Mouse (Mus musculus): ENCODE results near the gene Nhlrc3.

Nhlrc3 gene

GRCm38 (mm10) chr3:53454005-53454404 is 9.1 kb downstream of the Nhlrc3 start:
- peak; percentile 0 for DNase-seq

- peak; percentile 0 for DNase-seq
Observed at GRCm38 (mm10) chr3:53453346-53453745, 9.8 kb downstream of the Nhlrc3 start.

GRCm38 (mm10) chr3:53452351-53452750 is 10.8 kb downstream of the Nhlrc3 start:
- peak; percentile 4 for DNase-seq

GRCm38 (mm10) chr3:53450666-53451065 is 12.5 kb downstream of the Nhlrc3 start:
- peak; percentile 78 for DNase-seq

GRCm38 (mm10) chr3:53448208-53448607 is 14.9 kb downstream of the Nhlrc3 start:
- peak; percentile 45 for DNase-seq

GRCm38 (mm10) chr3:53446801-53447200 is 16.3 kb downstream of the Nhlrc3 start:
- DNase-seq = no peak

GRCm38 (mm10) chr3:53445540-53445939 is 17.6 kb downstream of the Nhlrc3 start:
- no peak for DNase-seq

GRCm38 (mm10) chr3:53436550-53436949 is 26.6 kb downstream of the Nhlrc3 start:
- no peak for DNase-seq

GRCm38 (mm10) chr3:53434610-53435009 is 28.5 kb downstream of the Nhlrc3 start:
- no peak for DNase-seq

GRCm38 (mm10) chr3:53423576-53423975 is 39.6 kb downstream of the Nhlrc3 start:
- no peak for DNase-seq

- no peak for DNase-seq
Observed at GRCm38 (mm10) chr3:53422691-53423090, 40.4 kb downstream of the Nhlrc3 start.

GRCm38 (mm10) chr3:53421656-53422055 is 41.5 kb downstream of the Nhlrc3 start:
- no peak for DNase-seq

GRCm38 (mm10) chr3:53417701-53418100 is 45.4 kb downstream of the Nhlrc3 start:
- peak; percentile 38 for DNase-seq

- DNase-seq = peak; percentile 95
Observed at GRCm38 (mm10) chr3:53416036-53416506, 47.1 kb downstream of the Nhlrc3 start.

- no peak for DNase-seq
Observed at GRCm38 (mm10) chr3:53413959-53414358, 49.2 kb downstream of the Nhlrc3 start.

- no peak for DNase-seq
Observed at GRCm38 (mm10) chr3:53413465-53413864, 49.7 kb downstream of the Nhlrc3 start.

GRCm38 (mm10) chr3:53412259-53412658 is 50.9 kb downstream of the Nhlrc3 start:
- no peak for DNase-seq

- no peak for DNase-seq
Observed at GRCm38 (mm10) chr3:53410031-53410430, 53.1 kb downstream of the Nhlrc3 start.

GRCm38 (mm10) chr3:53407145-53407544 is 56.0 kb downstream of the Nhlrc3 start:
- DNase-seq = no peak

All from cerebellum, adult 11-12 months (tissue).